16 mouse cellular contexts compared by ENCODE assay signal in genomic region chr6:82751791-82752190, GRCm38 (mm10). TPM values are rescaled to one million over a fixed set of nuclear protein-coding genes. Genes with fewer than 3 reads are reported as not detected.
A peak's percentile ranks its signal among the peaks of the same experiment; 100 is the strongest.
DNase-seq lines count a peak whose midpoint lies in the region; ATAC-seq and TF ChIP-seq lines count a peak whose summit lies in the region.
"Had no signal": no experiment of that assay in that cellular context is flagged by ENCODE, and none has a peak within 500 bp of the region (broad histone marks: within the 10 kb centered on the region; RNA-seq: fewer than 3 reads in every experiment).

No protein-coding gene starts in this region.

- no peak for ATAC-seq in heart, embryonic 11.5 days (replicated peaks; ENCODE audit: insufficient number of reproducible peaks, low FRiP score, low TSS enrichment)
- no peak for ATAC-seq in heart, embryonic 14.5 days (ENCODE audit: insufficient number of reproducible peaks, insufficient read depth, low FRiP score, low read depth)
- ATAC-seq in liver, embryonic 11.5 days (replicated peaks; ENCODE audit: low FRiP score): no peak
- no peak for ATAC-seq in midbrain, postnatal 0 days (ENCODE audit: low FRiP score)
- ATAC-seq: CD4-positive, CD25-positive, alpha-beta regulatory T cell, adult 4 months; forebrain, embryonic 13.5 days had no signal

- no peak overlapping the region for H3K27ac ChIP-seq in heart, embryonic 11.5 days (ENCODE audit: low read depth, low read length)
- H3K27ac ChIP-seq in brown adipose tissue, adult 24 weeks (replicated peaks; ENCODE audit: low read depth, low read length): peak overlapping the region; percentile 44
- peak overlapping the region; percentile 46 to 68 for H3K27ac ChIP-seq in heart, embryonic 14.5 days (replicated peaks in 1 of 2; ENCODE audit: control insufficient read depth in 1 of 2, insufficient read depth in 1 of 2, low read depth in 2 of 2, low read length in 2 of 2)
- no peak overlapping the region for H3K27ac ChIP-seq in liver, embryonic 11.5 days (ENCODE audit: low read depth, low read length)
- H3K27ac ChIP-seq in midbrain, postnatal 0 days (ENCODE audit: low read depth, low read length): no peak overlapping the region
- H3K27ac ChIP-seq: forebrain, embryonic 13.5 days; hindbrain, embryonic 12.5 days had no signal

- DNase-seq in heart, adult 18-20 months: peak; percentile 74 to 81
- DNase-seq in skeletal muscle tissue, adult 2 months (ENCODE audit: low read depth, low spot score): peak; percentile 90
- no peak for DNase-seq in liver, embryonic 11.5 days (ENCODE audit: low spot score)
- no peak for DNase-seq in midbrain, postnatal 0 days (ENCODE audit: low spot score)
- DNase-seq: cerebellum, adult 11 months; kidney, adult 9 months; liver; midbrain, embryonic 14.5 days; retina, postnatal 1 day; thymus, adult 2 months had no signal

- no peak overlapping the region for H3K9ac ChIP-seq in heart, embryonic 11.5 days (ENCODE audit: low read depth, low read length)
- no peak overlapping the region for H3K9ac ChIP-seq in heart, embryonic 14.5 days (ENCODE audit: low read length)
- H3K9ac ChIP-seq in liver, embryonic 11.5 days (ENCODE audit: low read depth, low read length): no peak overlapping the region
- H3K9ac ChIP-seq in midbrain, postnatal 0 days (replicated peaks; ENCODE audit: low read length, poor library complexity, severe bottlenecking): no peak overlapping the region
- H3K9ac ChIP-seq: forebrain, embryonic 13.5 days; hindbrain, embryonic 12.5 days had no signal

- 78% methylated on average over 7 of the region's 7 CpGs for WGBS in heart, embryonic 11.5 days (ENCODE audit: insufficient replicate concordance)
- 53% methylated on average over 7 of the region's 7 CpGs for WGBS in heart, embryonic 14.5 days
- 91% methylated on average over 7 of the region's 7 CpGs for WGBS in liver, embryonic 11.5 days
- WGBS in midbrain, postnatal 0 days: 95% methylated on average over 7 of the region's 7 CpGs

- peaks cover 39% of the 10 kb centered on the region for H3K4me1 ChIP-seq in heart, embryonic 11.5 days (ENCODE audit: control insufficient read depth, insufficient read depth, low read length)
- H3K4me1 ChIP-seq in brown adipose tissue, adult 24 weeks (ENCODE audit: control insufficient read depth, insufficient read depth, insufficient read length, low read length): peaks cover 16% of the 10 kb centered on the region
- H3K4me1 ChIP-seq in heart, embryonic 14.5 days (ENCODE audit: control insufficient read depth in 2 of 2, insufficient read depth in 2 of 2, low read length in 2 of 2): peaks cover 49 to 71% of the 10 kb centered on the region in 2 experiments
- peaks cover 9% of the 10 kb centered on the region; the same call in 1 of the 2 replicates for H3K4me1 ChIP-seq in liver, embryonic 11.5 days (replicated peaks; ENCODE audit: control insufficient read depth, insufficient read depth, low read length)
- no peaks in the 10 kb centered on the region for H3K4me1 ChIP-seq in midbrain, postnatal 0 days (ENCODE audit: insufficient read depth, low read length)
- H3K4me1 ChIP-seq: forebrain, embryonic 13.5 days; hindbrain, embryonic 12.5 days had no signal

- no peak for TF ChIP-seq CTCF in midbrain, postnatal 0 days (IDR thresholded peaks at IDR 0.05)

- no peak overlapping the region for H3K4me3 ChIP-seq in heart, embryonic 11.5 days (ENCODE audit: low read depth, low read length)
- H3K4me3 ChIP-seq in brown adipose tissue, adult 24 weeks (ENCODE audit: insufficient read depth, low read depth, low read length): no peak overlapping the region
- H3K4me3 ChIP-seq in heart, embryonic 14.5 days (ENCODE audit: control insufficient read depth in 1 of 2, insufficient read depth in 1 of 2, low read depth in 1 of 2, low read length in 2 of 2): no peak overlapping the region
- no peak overlapping the region for H3K4me3 ChIP-seq in liver, embryonic 11.5 days (ENCODE audit: low read depth, low read length)
- H3K4me3 ChIP-seq in midbrain, postnatal 0 days (ENCODE audit: low read depth, low read length): no peak overlapping the region
- H3K4me3 ChIP-seq: forebrain, embryonic 13.5 days; hindbrain, embryonic 12.5 days had no signal

- H3K9me3 ChIP-seq in heart, embryonic 11.5 days (replicated peaks; ENCODE audit: control insufficient read depth, low read length): no peaks in the 10 kb centered on the region
- H3K9me3 ChIP-seq in heart, embryonic 14.5 days (ENCODE audit: control insufficient read depth, low read length): no peaks in the 10 kb centered on the region
- H3K9me3 ChIP-seq in liver, embryonic 11.5 days (ENCODE audit: control insufficient read depth, low read length): no peaks in the 10 kb centered on the region
- no peaks in the 10 kb centered on the region for H3K9me3 ChIP-seq in midbrain, postnatal 0 days (ENCODE audit: low read length)
- H3K9me3 ChIP-seq: forebrain, embryonic 13.5 days; hindbrain, embryonic 12.5 days had no signal

- peaks cover 3% of the 10 kb centered on the region; the same call in 1 of the 2 replicates for H3K36me3 ChIP-seq in heart, embryonic 11.5 days (ENCODE audit: control insufficient read depth, insufficient read depth, low read length)
- peaks cover 13% of the 10 kb centered on the region for H3K36me3 ChIP-seq in heart, embryonic 14.5 days (ENCODE audit: control insufficient read depth, insufficient read depth, low read length)
- H3K36me3 ChIP-seq in liver, embryonic 11.5 days (ENCODE audit: control insufficient read depth, insufficient read depth, low read length): peaks cover 15% of the 10 kb centered on the region
- H3K36me3 ChIP-seq in midbrain, postnatal 0 days (ENCODE audit: insufficient read depth, low read length): no peaks in the 10 kb centered on the region

- no peaks in the 10 kb centered on the region for H3K27me3 ChIP-seq in heart, embryonic 11.5 days (ENCODE audit: control insufficient read depth, insufficient read depth, low read length)
- no peaks in the 10 kb centered on the region for H3K27me3 ChIP-seq in heart, embryonic 14.5 days (ENCODE audit: control insufficient read depth, insufficient read depth, low read length)
- H3K27me3 ChIP-seq in liver, embryonic 11.5 days (replicated peaks; ENCODE audit: control insufficient read depth, insufficient read depth, low read length): no peaks in the 10 kb centered on the region
- no peaks in the 10 kb centered on the region for H3K27me3 ChIP-seq in midbrain, postnatal 0 days (ENCODE audit: insufficient read depth, low read length)
- H3K27me3 ChIP-seq: forebrain, embryonic 13.5 days; hindbrain, embryonic 12.5 days had no signal

- no peak overlapping the region for H3K4me2 ChIP-seq in heart, embryonic 11.5 days
- H3K4me2 ChIP-seq in heart, embryonic 14.5 days (ENCODE audit: low read length): peak overlapping the region; percentile 31; the same call in 1 of the 2 replicates
- H3K4me2 ChIP-seq in liver, embryonic 11.5 days: no peak overlapping the region
- no peak overlapping the region for H3K4me2 ChIP-seq in midbrain, postnatal 0 days (ENCODE audit: low read depth, low read length, poor library complexity, severe bottlenecking)
- H3K4me2 ChIP-seq: forebrain, embryonic 13.5 days; hindbrain, embryonic 12.5 days had no signal

RNA-seq across cellular contexts. Expression of gene Hk2, which starts 22.5 kb away (rescaled TPM):
- 100 to 1,000 TPM; 338 to 357 TPM for total RNA-seq in heart, adult 18-20 months (2021)
- 44.3 and 49.5 TPM in 2 replicates for polyA plus RNA-seq in heart, embryonic 11.5 days (2014; fragmentation: Nextera tagmentation; extraction: Ambion mirVana)
- polyA plus RNA-seq in brown adipose tissue, adult 24 weeks (2012; ENCODE audit: insufficient read depth, insufficient read length, missing spikeins): 216 and 558 TPM in 2 replicates
- 31.0 and 38.0 TPM in 2 replicates for polyA plus RNA-seq in heart, embryonic 14.5 days (2014; fragmentation: Nextera tagmentation; extraction: Ambion mirVana)
- polyA plus RNA-seq in liver, embryonic 11.5 days (2014; fragmentation: Nextera tagmentation; extraction: Ambion mirVana): 25.0 and 29.0 TPM in 2 replicates
- 1.6 and 3.9 TPM in 2 replicates for total RNA-seq in midbrain, postnatal 0 days (2014; rRNA removed)
- 2.0 and 2.2 TPM in 2 replicates for polyA plus RNA-seq in midbrain, postnatal 0 days (2015; fragmentation: Nextera tagmentation; extraction: Ambion mirVana)

RNA-seq across cellular contexts. Expression of gene Pole4, which starts 46.6 kb away (rescaled TPM):
- total RNA-seq in heart, adult 18-20 months (2021): 10 to 100 TPM; 20.2 to 20.3 TPM
- 111 and 122 TPM in 2 replicates for polyA plus RNA-seq in heart, embryonic 11.5 days (2014; fragmentation: Nextera tagmentation; extraction: Ambion mirVana)
- 61.9 and 64.7 TPM in 2 replicates for polyA plus RNA-seq in brown adipose tissue, adult 24 weeks (2012; ENCODE audit: insufficient read depth, insufficient read length, missing spikeins)
- 86.6 and 97.1 TPM in 2 replicates for polyA plus RNA-seq in heart, embryonic 14.5 days (2014; fragmentation: Nextera tagmentation; extraction: Ambion mirVana)
- 106 and 108 TPM in 2 replicates for polyA plus RNA-seq in liver, embryonic 11.5 days (2014; fragmentation: Nextera tagmentation; extraction: Ambion mirVana)
- 68.2 and 90.0 TPM in 2 replicates for total RNA-seq in midbrain, postnatal 0 days (2014; rRNA removed)
- 134 and 145 TPM in 2 replicates for polyA plus RNA-seq in midbrain, postnatal 0 days (2015; fragmentation: Nextera tagmentation; extraction: Ambion mirVana)

Comparison
In these comparisons a context has a peak if more than half of its experiments do, and no peak if none do; other contexts are left out.
1. H3K27ac ChIP-seq: peak in brown adipose tissue, adult 24 weeks (single experiment) and heart, embryonic 14.5 days (2 of 2); none in heart, embryonic 11.5 days (single experiment), liver, embryonic 11.5 days (single experiment) and midbrain, postnatal 0 days (single experiment).
2. DNase-seq: peak in heart, adult 18-20 months (2 of 2) and skeletal muscle tissue, adult 2 months (single experiment); none in liver, embryonic 11.5 days (single experiment) and midbrain, postnatal 0 days (single experiment).